Mouse (Mus musculus): Measurements from ENCODE around the gene Acox1. TPM values are rescaled to one million over a fixed set of nuclear protein-coding genes. Genes with fewer than 3 reads are reported as not detected.

Acox1 gene
- total and polyA plus RNA-seq, 3 experiments: 17.1 to 21.0 (median 20.4) TPM

DNA sequence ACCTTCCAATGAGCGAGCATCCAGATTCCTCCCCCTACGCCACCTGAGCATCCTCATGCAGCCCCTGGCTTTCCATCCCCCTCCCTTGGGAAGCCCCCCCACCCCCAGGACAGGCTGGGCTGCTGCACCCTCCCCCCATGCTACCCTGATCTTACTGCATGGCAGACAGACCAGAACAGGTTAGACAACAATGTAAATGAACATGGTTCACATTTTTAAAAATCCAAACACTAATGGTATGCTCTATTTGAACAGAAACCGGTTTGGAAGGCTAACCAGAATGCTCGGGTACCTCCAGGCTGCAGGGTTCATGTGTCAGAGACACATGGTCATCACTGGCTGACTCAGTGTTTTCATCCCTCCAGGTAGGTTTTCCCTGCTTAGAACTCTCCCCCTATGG, 29.9 kb upstream of the Acox1 start:
- Histone ChIP-seq H3K9ac (ENCODE audit: insufficient read depth, low read depth) (no peak overlapping the region), H3K9me3 (replicated peaks; ENCODE audit: low read length) (peaks cover 10% of the 10 kb centered on the region), H3K4me3 (replicated peaks in 1 of 3; ENCODE audit: low read depth in 2 of 3, low read length in 2 of 3, poor library complexity in 1 of 3) (no peak overlapping the region), H3K79me2 (replicated peaks; ENCODE audit: control insufficient read depth, extremely low read depth, insufficient read depth, poor library complexity, severe bottlenecking) (no peaks in the 10 kb centered on the region), H3K27ac (ENCODE audit: insufficient read depth, low read depth) (no peak overlapping the region), H3K4me1 (ENCODE audit: control insufficient read depth in 1 of 2, insufficient read depth in 2 of 2) (no peaks in the 10 kb centered on the region), H3K36me3 (replicated peaks in 1 of 2; ENCODE audit: control insufficient read depth in 1 of 2, insufficient read depth in 1 of 2, low read length in 1 of 2) (peaks cover 0 to under 1% of the 10 kb centered on the region in 2 experiments), H3K27me3 (replicated peaks) (no peaks in the 10 kb centered on the region), H3K4me2 (ENCODE audit: insufficient read depth, low read depth, poor library complexity, severe bottlenecking) (no peak overlapping the region)
- dilution Hi-C loops (cut with MboI; ENCODE audit: extremely low pct_ligation_motif_present, extremely low pct_unique_long_range_greater_than_20kb, low sequenced_read_pairs) (no loop called here), in situ Hi-C loops (cut with MboI; ENCODE audit: low pct_ligation_motif_present, low pct_unique_long_range_greater_than_20kb, low sequenced_read_pairs) (no loop called here)
- no peak for DNase-seq (ENCODE audit: extremely low read depth)
- TF ChIP-seq TBP (conservative IDR thresholded peaks at IDR 0.05; ENCODE audit: low read depth, low read length) (no peak), MXI1 (IDR thresholded peaks at IDR 0.05; ENCODE audit: low read depth, low read length) (no peak), TCF12 (IDR thresholded peaks at IDR 0.05; ENCODE audit: low read depth, low read length) (no peak), MAZ (IDR thresholded peaks at IDR 0.05; ENCODE audit: low read depth, low read length) (no peak), IRF4 (IDR thresholded peaks at IDR 0.05; ENCODE audit: low read depth, low read length) (no peak), BHLHE40 (IDR thresholded peaks at IDR 0.05; ENCODE audit: low read depth, low read length) (no peak), PAX5 (IDR thresholded peaks at IDR 0.05; ENCODE audit: low read length) (no peak), ZC3H11A (IDR thresholded peaks at IDR 0.05; ENCODE audit: low read depth, low read length) (no peak)

DNA sequence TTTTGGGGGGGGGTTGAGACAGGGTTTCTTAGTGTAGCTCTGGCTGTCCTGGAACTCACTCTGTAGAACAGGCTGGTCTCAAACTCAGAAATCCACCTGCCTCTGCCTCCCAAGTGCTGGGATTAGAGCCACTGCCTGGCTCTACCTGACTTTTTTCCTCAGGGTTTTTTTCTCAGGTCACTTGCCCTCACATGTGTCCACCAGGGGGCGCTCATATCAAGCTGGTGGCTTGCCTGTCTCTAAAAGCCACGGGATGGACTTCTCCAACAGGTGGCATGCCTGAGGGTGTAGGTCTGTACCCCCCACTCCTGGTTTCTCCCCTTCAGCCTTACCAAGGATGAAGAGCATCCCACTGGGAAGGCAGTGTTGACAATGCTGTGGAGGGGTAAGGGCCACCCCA, 27.6 kb upstream of the Acox1 start:
- Histone ChIP-seq H3K36me3 (replicated peaks in 1 of 2; ENCODE audit: control insufficient read depth in 1 of 2, insufficient read depth in 1 of 2, low read length in 1 of 2) (peaks cover 0 to 13% of the 10 kb centered on the region in 2 experiments), H3K4me1 (ENCODE audit: control insufficient read depth in 1 of 2, insufficient read depth in 2 of 2) (no peaks in the 10 kb centered on the region), H3K4me3 (replicated peaks in 1 of 3; ENCODE audit: low read depth in 2 of 3, low read length in 2 of 3, poor library complexity in 1 of 3) (no peak overlapping the region), H3K27me3 (replicated peaks) (no peaks in the 10 kb centered on the region), H3K9me3 (replicated peaks; ENCODE audit: low read length) (peaks cover 33% of the 10 kb centered on the region), H3K4me2 (ENCODE audit: insufficient read depth, low read depth, poor library complexity, severe bottlenecking) (no peak overlapping the region), H3K27ac (ENCODE audit: insufficient read depth, low read depth) (no peak overlapping the region), H3K9ac (ENCODE audit: insufficient read depth, low read depth) (no peak overlapping the region), H3K79me2 (replicated peaks; ENCODE audit: control insufficient read depth, extremely low read depth, insufficient read depth, poor library complexity, severe bottlenecking) (no peaks in the 10 kb centered on the region)
- DNase-seq (ENCODE audit: extremely low read depth): peak; percentile 90
- in situ Hi-C loops (cut with MboI; ENCODE audit: low pct_ligation_motif_present, low pct_unique_long_range_greater_than_20kb, low sequenced_read_pairs) (no loop called here), dilution Hi-C loops (cut with MboI; ENCODE audit: extremely low pct_ligation_motif_present, extremely low pct_unique_long_range_greater_than_20kb, low sequenced_read_pairs) (no loop called here)
- TF ChIP-seq ZNF384 (IDR thresholded peaks at IDR 0.05; ENCODE audit: low read depth, low read length) (peak; percentile 88), ZMIZ1 (IDR thresholded peaks at IDR 0.05; ENCODE audit: low read depth, low read length) (no peak), ZC3H11A (IDR thresholded peaks at IDR 0.05; ENCODE audit: low read depth, low read length) (peak; percentile 97), MAX (IDR thresholded peaks at IDR 0.05; ENCODE audit: low read length) (peak; percentile 76), HCFC1 (IDR thresholded peaks at IDR 0.05; ENCODE audit: low read depth, low read length) (no peak), NRF1 (IDR thresholded peaks at IDR 0.05; ENCODE audit: low read depth, low read length) (0 out of 2 replicates have a peak, but pooled peaks have one; percentile 31), USF1 (IDR thresholded peaks at IDR 0.05; ENCODE audit: low read depth, low read length) (no peak), TBP (conservative IDR thresholded peaks at IDR 0.05; ENCODE audit: low read depth, low read length) (no peak), CTCF (conservative IDR thresholded peaks at IDR 0.05 in 1 of 2, IDR thresholded peaks at IDR 0.05 in 1 of 2; ENCODE audit: low read depth in 2 of 2, low read length in 2 of 2) (peak; percentile 71 to 99), SIN3A (IDR thresholded peaks at IDR 0.05; ENCODE audit: low read length) (peak; percentile 70; the same call in 1 of the 2 replicates), MYC (IDR thresholded peaks at IDR 0.05; ENCODE audit: low read depth, low read length) (peak; percentile 78; the same call in 1 of the 2 replicates), ETS1 (conservative IDR thresholded peaks at IDR 0.05; ENCODE audit: low read depth, low read length) (no peak), JUN (IDR thresholded peaks at IDR 0.05; ENCODE audit: insufficient read depth, low read depth, low read length) (peak; percentile 5; the same call in 1 of the 2 replicates), RCOR1 (conservative IDR thresholded peaks at IDR 0.05; ENCODE audit: low read depth, low read length) (0 out of 2 replicates have a peak, but pooled peaks have one; percentile 53), SMC3 (IDR thresholded peaks at IDR 0.05; ENCODE audit: low read depth, low read length) (peak; percentile 99), BHLHE40 (IDR thresholded peaks at IDR 0.05; ENCODE audit: low read depth, low read length) (0 out of 2 replicates have a peak, but pooled peaks have one; percentile 18), MXI1 (IDR thresholded peaks at IDR 0.05; ENCODE audit: low read depth, low read length) (peak; percentile 41; the same call in 1 of the 2 replicates), E2F4 (IDR thresholded peaks at IDR 0.05; ENCODE audit: insufficient replicate concordance, low read depth, low read length) (no peak), JUND (conservative IDR thresholded peaks at IDR 0.05; ENCODE audit: low read depth, low read length) (no peak), NELFE (IDR thresholded peaks at IDR 0.05; ENCODE audit: low read depth, low read length) (peak; percentile 78; the same call in 1 of the 2 replicates), MEF2A (IDR thresholded peaks at IDR 0.05; ENCODE audit: borderline replicate concordance, low read depth, low read length) (peak; percentile 36; the same call in 1 of the 2 replicates), CHD2 (IDR thresholded peaks at IDR 0.05; ENCODE audit: low read length) (peak; percentile 36; the same call in 1 of the 2 replicates), POLR2A (IDR thresholded peaks at IDR 0.05; ENCODE audit: low read depth, low read length) (no peak), POLR2AphosphoS2 (IDR thresholded peaks at IDR 0.05; ENCODE audit: low read depth, low read length) (no peak), MAZ (IDR thresholded peaks at IDR 0.05; ENCODE audit: low read depth, low read length) (peak; percentile 79), RAD21 (IDR thresholded peaks at IDR 0.05; ENCODE audit: low read depth, low read length) (peak; percentile 95), TCF12 (IDR thresholded peaks at IDR 0.05; ENCODE audit: low read depth, low read length) (peak; percentile 57), CHD1 (IDR thresholded peaks at IDR 0.05; ENCODE audit: low read depth, low read length) (no peak), ZKSCAN1 (IDR thresholded peaks at IDR 0.05; ENCODE audit: borderline replicate concordance, low read depth, low read length) (no peak), GABPA (IDR thresholded peaks at IDR 0.05; ENCODE audit: insufficient replicate concordance, low read depth, low read length) (no peak)
